Mouse (Mus musculus) hindbrain, embryonic 10.5 days (tissue): ENCODE measurements around the gene Alppl2. TPM values are rescaled to one million over a fixed set of nuclear protein-coding genes. Genes with fewer than 3 reads are reported as not detected.
A peak's percentile ranks its signal among the peaks of the same experiment; 100 is the strongest.

Experiments used
- DNase-seq: peaks from one replicate; pipeline ENCODE4 v3.0.0-alpha.2; 2017; ENCODE audit warnings: low spot score
- H3K27ac ChIP-seq: fragments of 300-500 bp; sonication (generic); 2 replicates; pipeline ENCODE4 v1.5.1; 2016; ENCODE audit warnings: mild to moderate bottlenecking, moderate library complexity
- H3K27me3 ChIP-seq: fragments of 300-500 bp; sonication (generic); 2 replicates; pipeline ENCODE4 v1.6.1; 2016; ENCODE audit warnings: mild to moderate bottlenecking; ENCODE audit not compliant: poor library complexity, insufficient read depth, severe bottlenecking
- H3K36me3 ChIP-seq: fragments of 300-500 bp; sonication (generic); 2 replicates; pipeline ENCODE4 v1.6.1; 2016; ENCODE audit warnings: mild to moderate bottlenecking, moderate library complexity
- H3K4me1 ChIP-seq: fragments of 300-500 bp; sonication (generic); replicated peaks from 2 replicates; pipeline ENCODE4 v1.6.1; 2016; ENCODE audit warnings: mild to moderate bottlenecking
- H3K4me3 ChIP-seq: fragments of 300-500 bp; sonication (generic); 2 replicates; pipeline ENCODE4 v1.5.1; 2016; ENCODE audit warnings: mild to moderate bottlenecking, moderate library complexity
- H3K9me3 ChIP-seq: fragments of 300-500 bp; sonication (generic); 2 replicates; pipeline ENCODE4 v1.6.1; 2016; ENCODE audit warnings: mild to moderate bottlenecking, moderate library complexity
- WGBS: fragments of 180-500 bp; shearing (Covaris S2); methylation state at CpG from one replicate; pipeline ENCODE4 v1.1.7; 2016; 5-methylcytosine and 5-hydroxymethylcytosine counted together
- polyA plus RNA-seq: library from polyadenylated mRNA; unstranded; fragments of >200 nt; fragmentation: Nextera tagmentation; extraction: Ambion mirVana; gene quantifications from 2 replicates; pipeline ENCODE4 v1.2.1, GENCODE M21; 2016

The Alppl2 gene
- polyA plus RNA-seq, 1 experiment from 2014 or later: not detected

- Histone ChIP-seq H3K4me1 (peaks cover 23% of the 10 kb centered on the region), H3K27me3 (no peaks in the 10 kb centered on the region), H3K27ac (no peak overlapping the region), H3K4me3 (no peak overlapping the region), H3K9me3 (no peaks in the 10 kb centered on the region), H3K36me3 (peaks cover 13% of the 10 kb centered on the region; the same call in 1 of the 2 replicates)
- peak; percentile 75 for DNase-seq
- WGBS: 34% methylated on average over 3 of the region's 3 CpGs
These were observed 48.6 kb downstream of the Alppl2 start for GRCm38 (mm10) chr1:87041119-87041518.

- no peaks in the 10 kb centered on the region for H3K36me3 ChIP-seq
- no peak overlapping the region for H3K27ac ChIP-seq
- WGBS: 90% methylated on average over 2 of the region's 2 CpGs
- H3K4me1 ChIP-seq: peaks cover 41% of the 10 kb centered on the region
- no peaks in the 10 kb centered on the region for H3K27me3 ChIP-seq
- no peak overlapping the region for H3K4me3 ChIP-seq
- H3K9me3 ChIP-seq: no peaks in the 10 kb centered on the region
- no peak for DNase-seq
These were observed 51.2 kb downstream of the Alppl2 start for GRCm38 (mm10) chr1:87038477-87039070.

Other genes starting within 250 kb of the Alppl2 start
- gene Alpi, start 11.7 kb upstream of the Alppl2 start, polyA plus RNA-seq: not detected in 2 replicates
- gene Akp3, start 35.0 kb upstream of the Alppl2 start, polyA plus RNA-seq: not detected in 2 replicates
- gene Ecel1, start 66.6 kb upstream of the Alppl2 start, polyA plus RNA-seq: 5.4 and 21.9 TPM in 2 replicates
- gene Prss56, start 93.4 kb upstream of the Alppl2 start, polyA plus RNA-seq: 0.34 and 5.8 TPM in 2 replicates
- gene Chrnd, start 100.7 kb upstream of the Alppl2 start, polyA plus RNA-seq: 0.10 TPM in 1 of 2 replicates, not detected in the other
- gene Chrng, start 114.7 kb upstream of the Alppl2 start, polyA plus RNA-seq: 0.37 and 1.3 TPM in 2 replicates
- 172 and 173 TPM in 2 replicates for gene Eif4e2, start 124.0 kb upstream of the Alppl2 start, polyA plus RNA-seq
- gene Efhd1, start 174.4 kb upstream of the Alppl2 start, polyA plus RNA-seq: 0.14 and 0.49 TPM in 2 replicates
- gene Gigyf2, start 237.1 kb upstream of the Alppl2 start, polyA plus RNA-seq: 46.1 and 48.1 TPM in 2 replicates